Mouse (Mus musculus) ES-CJ7 (cell line): ENCODE results near the gene Tsga13.

ENCODE experiments used
- DNase-seq: peaks from one replicate; pipeline ENCODE4 v3.0.0; 2011; ENCODE audit warnings: low read depth, low spot score

The Tsga13 gene

GRCm38 (mm10) chr6:30865031-30865678 lies 50.2 kb downstream of the Tsga13 start:
- DNase-seq: no peak

- no peak for DNase-seq
These were observed 59.4 kb downstream of the Tsga13 start for GRCm38 (mm10) chr6:30855956-30856355.

- DNase-seq: no peak
These were observed 60.2 kb downstream of the Tsga13 start for GRCm38 (mm10) chr6:30855205-30855604.

- no peak for DNase-seq
These were observed 65.6 kb downstream of the Tsga13 start for GRCm38 (mm10) chr6:30849818-30850217.
